In genomic region chr2:3473891-3474290, GRCm38 (mm10) we compare ENCODE assay signal across 8 mouse cellular contexts. TPM values are rescaled to one million over a fixed set of nuclear protein-coding genes. Genes with fewer than 3 reads are reported as not detected.
DNase-seq lines count a peak whose midpoint lies in the region; ATAC-seq lines count a peak whose summit lies in the region.

No protein-coding gene starts in this region.

- H3K4me3 ChIP-seq in forebrain, embryonic 10.5 days = peak overlapping the region; percentile 89
- peak overlapping the region; percentile 84 for H3K4me3 ChIP-seq in liver, embryonic 13.5 days (replicated peaks)

- no peak; the same call in 1 of the 2 replicates for ATAC-seq in liver, embryonic 13.5 days (ENCODE audit: low read depth)

- H3K9ac ChIP-seq in liver, embryonic 13.5 days = peak overlapping the region; percentile 95

- peak overlapping the region; percentile 80 for H3K4me2 ChIP-seq in liver, embryonic 13.5 days

- peak overlapping the region; percentile 98 for H3K27ac ChIP-seq in forebrain, embryonic 10.5 days
- H3K27ac ChIP-seq in liver, embryonic 13.5 days = peak overlapping the region; percentile 91

- H3K27me3 ChIP-seq in forebrain, embryonic 10.5 days (ENCODE audit: poor library complexity, severe bottlenecking) = no peaks in the 10 kb centered on the region
- no peaks in the 10 kb centered on the region for H3K27me3 ChIP-seq in liver, embryonic 13.5 days

- peaks cover 19% of the 10 kb centered on the region for H3K4me1 ChIP-seq in forebrain, embryonic 10.5 days
- peaks cover 14% of the 10 kb centered on the region for H3K4me1 ChIP-seq in liver, embryonic 13.5 days (replicated peaks)

- peak; percentile 49 for DNase-seq in embryo, embryonic 11 days
- no peak for DNase-seq in embryo, embryonic 10.5 days (ENCODE audit: low spot score)
- DNase-seq in 416B (ENCODE audit: low read depth) = peak; percentile 72
- no peak for DNase-seq in forebrain, embryonic 10.5 days (ENCODE audit: extremely low spot score, low spot score)
- no peak for DNase-seq in liver, embryonic 13.5 days
- DNase-seq in adrenal gland, adult 8-10 months = no peak
- no peak for DNase-seq in cerebellum, adult 9-10 months
- DNase-seq in ovary, adult 18-20 months (ENCODE audit: low spot score) = no peak

- WGBS in forebrain, embryonic 10.5 days = under 1% methylated on average over 12 of the region's 12 CpGs
- 2% methylated on average over 12 of the region's 12 CpGs for WGBS in liver, embryonic 13.5 days (ENCODE audit: insufficient replicate concordance)

- H3K9me3 ChIP-seq in forebrain, embryonic 10.5 days = no peaks in the 10 kb centered on the region
- no peaks in the 10 kb centered on the region for H3K9me3 ChIP-seq in liver, embryonic 13.5 days (replicated peaks)

- H3K36me3 ChIP-seq in forebrain, embryonic 10.5 days (replicated peaks) = peaks cover 36% of the 10 kb centered on the region
- peaks cover 20% of the 10 kb centered on the region; the same call in 1 of the 2 replicates for H3K36me3 ChIP-seq in liver, embryonic 13.5 days

RNA-seq across cellular contexts. Expression of gene Suv39h2, which starts 0.9 kb away (rescaled TPM):
- polyA plus RNA-seq in forebrain, embryonic 10.5 days (2016; fragmentation: Nextera tagmentation; extraction: Ambion mirVana) = 39.0 and 43.7 TPM in 2 replicates
- polyA plus RNA-seq in liver, embryonic 13.5 days (2015; fragmentation: Nextera tagmentation; extraction: Ambion mirVana) = 8.8 and 9.3 TPM in 2 replicates
- 1 to 10 TPM; 1.4 to 2.0 (median 1.6) TPM for total RNA-seq in adrenal gland, adult 8-10 months (2022)

RNA-seq across cellular contexts. Expression of gene Gm45902, which starts 38.7 kb away (rescaled TPM):
- polyA plus RNA-seq in forebrain, embryonic 10.5 days (2016; fragmentation: Nextera tagmentation; extraction: Ambion mirVana) = 8.9 and 11.1 TPM in 2 replicates
- 1.8 and 2.1 TPM in 2 replicates for polyA plus RNA-seq in liver, embryonic 13.5 days (2015; fragmentation: Nextera tagmentation; extraction: Ambion mirVana)
- total RNA-seq in adrenal gland, adult 8-10 months (2022) = 1 to 10 TPM; 2.4 to 4.3 (median 3.6) TPM

RNA-seq across cellular contexts. Expression of gene Hspa14, which starts 38.7 kb away (rescaled TPM):
- polyA plus RNA-seq in forebrain, embryonic 10.5 days (2016; fragmentation: Nextera tagmentation; extraction: Ambion mirVana) = 147 and 154 TPM in 2 replicates
- 92.3 and 97.3 TPM in 2 replicates for polyA plus RNA-seq in liver, embryonic 13.5 days (2015; fragmentation: Nextera tagmentation; extraction: Ambion mirVana)
- total RNA-seq in adrenal gland, adult 8-10 months (2022) = 10 to 100 TPM; 35.4 to 53.3 (median 45.4) TPM

RNA-seq across cellular contexts. Expression of gene Cdnf, which starts 38.9 kb away (rescaled TPM):
- 0.36 and 0.50 TPM in 2 replicates for polyA plus RNA-seq in forebrain, embryonic 10.5 days (2016; fragmentation: Nextera tagmentation; extraction: Ambion mirVana)
- polyA plus RNA-seq in liver, embryonic 13.5 days (2015; fragmentation: Nextera tagmentation; extraction: Ambion mirVana) = 0.12 and 0.15 TPM in 2 replicates
- 1 to 10 TPM; 2.6 to 6.2 (median 4.0) TPM for total RNA-seq in adrenal gland, adult 8-10 months (2022)

RNA-seq across cellular contexts. Expression of gene Dclre1c, which starts 50.0 kb away (rescaled TPM):
- polyA plus RNA-seq in forebrain, embryonic 10.5 days (2016; fragmentation: Nextera tagmentation; extraction: Ambion mirVana) = 7.5 and 10.2 TPM in 2 replicates
- polyA plus RNA-seq in liver, embryonic 13.5 days (2015; fragmentation: Nextera tagmentation; extraction: Ambion mirVana) = 5.4 and 5.6 TPM in 2 replicates
- total RNA-seq in adrenal gland, adult 8-10 months (2022) = 10 to 100 TPM in 3 of 4 experiments, 1 to 10 TPM in 1; 9.0 to 16.1 (median 11.0) TPM

Comparison
In these comparisons a context has a peak if more than half of its experiments do, and no peak if none do; other contexts are left out.
1. DNase-seq: peak in embryo, embryonic 11 days (single experiment) and 416B (single experiment); none in embryo, embryonic 10.5 days (single experiment), forebrain, embryonic 10.5 days (single experiment), liver, embryonic 13.5 days (single experiment), adrenal gland, adult 8-10 months (single experiment), cerebellum, adult 9-10 months (single experiment) and ovary, adult 18-20 months (single experiment).